Mouse (Mus musculus) cerebellum, postnatal 25 days (tissue): Measurements from ENCODE around the gene Wdr66.

ENCODE experiments used
- DNase-seq, 2 experiments: peaks; one replicate each; pipeline ENCODE4 v3.0.0; 2021; ENCODE audit warnings: mixed read lengths in 2 of 2

Wdr66 gene

DNA sequence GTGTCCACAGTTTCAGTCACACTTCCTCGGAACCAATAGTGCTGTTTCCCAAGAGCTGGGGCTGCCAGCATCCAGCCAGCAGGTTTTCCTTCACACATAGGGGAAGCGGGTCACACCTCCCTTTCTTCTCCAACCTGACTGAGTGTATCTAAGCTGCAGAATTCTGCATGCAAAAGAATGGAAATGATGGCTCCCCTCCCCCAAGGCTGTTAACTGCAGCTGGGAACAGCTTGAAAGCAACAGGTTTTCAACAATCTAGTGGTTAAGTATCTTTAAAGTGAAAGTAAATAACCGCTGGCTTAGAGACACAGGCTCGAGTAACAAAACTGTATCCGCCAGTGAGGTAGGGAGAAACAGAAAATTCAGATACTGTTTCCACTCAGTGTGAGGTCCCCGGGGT is 66.1 kb downstream of the Wdr66 start:
- DNase-seq, result no peak

DNA sequence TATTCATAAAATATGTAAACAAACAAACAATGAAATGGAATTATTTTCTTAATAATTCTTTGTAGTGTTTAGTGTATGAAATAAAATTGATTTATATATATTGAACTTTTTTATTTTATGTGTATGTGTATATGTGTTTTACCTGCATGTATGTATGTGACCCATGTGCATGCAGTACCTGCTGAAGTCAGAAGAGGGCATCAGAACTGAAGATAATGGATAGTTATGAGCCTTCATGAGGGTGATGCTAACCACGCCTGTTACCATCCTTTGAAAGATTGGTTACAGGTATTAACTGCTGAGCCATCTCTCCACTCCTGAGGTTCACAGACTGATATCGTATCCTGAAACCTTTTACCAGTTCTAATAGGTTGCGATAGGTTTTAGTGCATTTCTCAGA is 68.2 kb downstream of the Wdr66 start:
- DNase-seq, result no peak

DNA sequence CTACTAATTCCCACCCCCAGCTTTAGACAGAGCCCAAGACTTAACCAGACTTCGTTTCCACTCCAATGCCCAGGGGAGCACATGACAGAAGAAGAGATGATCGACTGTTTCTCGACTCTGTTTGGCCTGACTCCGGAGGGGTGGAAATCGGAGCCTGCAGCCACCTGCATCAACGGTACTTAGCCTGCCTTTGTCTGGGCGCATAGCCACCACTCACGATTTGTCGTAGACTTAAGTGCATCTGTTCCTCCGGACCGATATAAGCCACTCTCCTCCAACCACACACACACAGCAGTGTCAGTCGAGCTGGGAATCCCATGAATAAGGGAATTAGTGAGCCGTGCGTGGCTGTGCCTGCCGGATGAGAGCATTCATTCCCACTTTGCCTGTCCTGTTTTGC is 72.3 kb downstream of the Wdr66 start:
- peak; percentile 13 to 26 for DNase-seq

DNA sequence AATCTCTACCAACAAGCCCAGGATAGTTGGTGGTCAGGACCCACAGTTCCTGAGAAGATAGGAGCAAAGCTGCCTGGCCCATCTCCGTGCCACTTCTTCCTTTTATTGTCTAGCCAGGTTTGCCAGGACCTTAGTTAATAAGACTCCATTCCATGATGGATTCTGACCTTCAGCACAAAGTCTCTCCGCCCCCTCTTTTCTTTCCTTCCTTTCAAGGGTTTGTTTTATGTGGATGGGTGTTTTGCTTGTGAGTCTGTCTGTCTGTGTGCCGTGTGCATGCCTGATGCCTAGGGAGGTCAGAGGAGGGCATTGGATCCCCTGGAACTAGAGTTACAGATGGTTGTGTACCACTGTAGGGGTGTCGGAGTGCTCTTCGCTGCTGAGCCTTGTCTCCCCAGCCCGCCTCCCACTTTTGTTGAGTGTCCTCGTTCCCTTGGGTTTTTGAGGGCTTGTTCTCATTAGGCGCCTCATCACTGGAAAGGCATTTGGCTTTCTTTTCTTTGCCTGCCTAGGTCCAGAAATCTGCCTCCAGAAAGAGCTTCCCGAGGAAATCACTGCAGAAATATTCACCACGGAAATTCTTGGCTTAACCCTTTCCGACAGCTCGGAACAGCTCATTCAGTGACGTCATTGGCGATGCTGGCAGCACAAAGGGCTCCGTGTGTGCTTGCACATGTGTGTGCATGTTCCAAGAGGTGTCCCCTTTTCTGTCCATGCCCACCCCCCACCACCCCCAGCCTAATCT is 74.3 kb downstream of the Wdr66 start:
- no peak for DNase-seq

DNA sequence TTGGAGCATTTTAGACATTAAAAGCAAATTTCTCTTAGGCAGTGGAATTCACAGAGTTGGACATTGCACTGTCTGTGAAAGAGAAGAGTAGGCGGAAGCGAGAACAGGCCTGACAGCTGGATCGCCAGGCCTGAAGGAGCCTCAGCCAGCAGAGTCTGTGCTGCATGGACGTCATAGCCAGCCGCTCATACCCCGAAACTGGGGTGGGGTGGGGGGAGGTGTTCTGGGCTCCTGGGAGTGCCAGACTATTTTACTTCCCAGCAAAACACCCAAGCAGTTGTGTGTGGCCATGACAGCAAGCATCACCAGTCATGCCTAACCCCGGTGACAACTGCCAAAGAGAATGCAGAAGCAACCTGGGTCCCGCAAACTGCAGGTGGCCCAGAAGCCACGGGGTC is 74.8 kb downstream of the Wdr66 start:
- no peak for DNase-seq

DNA sequence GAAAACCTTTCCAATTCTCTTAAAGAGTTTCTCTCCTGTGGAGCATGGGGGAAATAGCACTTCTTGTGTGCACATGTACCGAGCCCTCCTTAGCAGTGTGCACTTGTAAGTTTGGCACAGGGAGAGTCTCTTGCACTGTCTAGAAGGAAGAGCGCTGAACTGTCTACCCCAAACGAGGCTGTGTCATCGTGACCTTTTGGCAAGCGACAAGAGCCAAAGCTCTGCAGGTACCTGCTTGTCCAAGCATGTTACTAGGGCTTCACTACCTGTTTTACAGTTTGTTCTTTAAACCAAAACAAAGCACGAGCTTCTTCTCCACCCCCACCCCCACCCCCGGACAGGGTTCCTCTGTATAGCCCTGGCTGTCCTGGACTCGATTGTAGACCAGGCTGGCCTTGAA is 75.8 kb downstream of the Wdr66 start:
- no peak for DNase-seq

DNA sequence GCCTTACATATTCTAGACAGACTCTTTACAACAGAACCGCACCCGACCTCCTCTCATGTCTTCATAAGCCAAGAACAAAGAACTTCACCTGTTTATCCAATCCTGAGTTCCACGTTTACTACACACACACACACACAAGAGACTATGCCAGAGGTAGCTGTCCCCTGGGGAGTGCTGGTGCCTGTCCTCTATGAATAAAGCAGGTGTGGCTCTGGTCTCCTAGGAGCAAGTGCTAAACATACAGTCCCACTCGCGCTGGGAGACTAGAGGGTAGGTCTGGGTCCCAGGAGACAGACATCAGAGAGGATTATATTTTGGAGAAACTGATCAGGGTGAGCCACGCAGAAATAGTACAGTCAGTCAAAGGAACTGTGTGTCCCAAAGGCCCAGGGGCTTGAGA is 81.7 kb downstream of the Wdr66 start:
- no peak for DNase-seq

DNA sequence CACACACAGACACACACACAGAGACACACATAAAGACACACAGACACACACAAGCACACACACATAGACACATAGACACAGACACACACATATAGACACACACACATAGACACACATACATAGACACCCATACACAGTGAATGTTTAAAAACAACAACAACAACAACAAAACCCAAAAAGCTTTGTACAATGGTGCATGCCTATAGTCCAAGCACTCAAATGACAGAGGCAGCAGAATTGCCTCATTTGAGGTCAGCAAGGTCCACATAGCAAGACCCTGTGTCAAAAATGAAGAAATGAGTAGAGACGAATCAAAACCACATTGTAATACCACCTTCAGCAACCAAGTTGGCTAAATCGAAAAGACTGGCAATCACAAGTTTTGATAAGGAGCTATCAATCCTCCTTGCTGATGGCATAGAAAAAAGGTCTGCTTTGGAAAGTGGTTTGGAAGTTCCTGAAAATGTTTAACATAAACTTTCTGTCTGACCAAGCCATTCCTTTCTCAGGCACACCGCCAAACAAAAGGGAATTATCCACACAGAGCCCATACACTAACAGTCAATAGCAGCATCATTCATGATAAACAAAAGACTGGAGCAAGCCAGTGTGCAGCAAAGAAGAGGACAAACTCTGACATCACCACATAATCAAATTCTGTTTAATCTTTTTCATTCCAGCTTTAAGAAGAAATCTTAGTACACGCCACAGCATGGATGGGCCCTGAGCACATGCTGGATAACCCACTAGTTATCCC is 84.5 kb downstream of the Wdr66 start:
- DNase-seq, result no peak

DNA sequence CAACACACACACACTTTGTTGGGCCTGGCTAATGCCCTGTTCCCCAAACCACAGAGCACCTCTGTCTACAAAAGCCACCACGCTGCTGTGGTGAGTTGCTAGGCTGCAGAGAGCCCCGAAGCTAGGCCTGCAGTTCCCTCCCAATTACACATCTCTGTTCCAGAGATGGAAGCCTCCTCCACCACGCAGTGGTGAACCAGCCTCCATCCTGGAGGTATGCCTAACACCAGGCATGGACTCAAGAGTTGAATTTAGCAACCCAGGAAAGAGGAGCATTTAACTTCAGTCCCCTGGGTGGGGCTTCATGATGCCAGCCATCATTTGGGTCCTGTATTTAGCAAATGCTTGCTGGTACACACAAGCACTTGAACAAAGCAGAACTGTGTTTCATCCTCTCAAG is 86.6 kb downstream of the Wdr66 start:
- no peak for DNase-seq

DNA sequence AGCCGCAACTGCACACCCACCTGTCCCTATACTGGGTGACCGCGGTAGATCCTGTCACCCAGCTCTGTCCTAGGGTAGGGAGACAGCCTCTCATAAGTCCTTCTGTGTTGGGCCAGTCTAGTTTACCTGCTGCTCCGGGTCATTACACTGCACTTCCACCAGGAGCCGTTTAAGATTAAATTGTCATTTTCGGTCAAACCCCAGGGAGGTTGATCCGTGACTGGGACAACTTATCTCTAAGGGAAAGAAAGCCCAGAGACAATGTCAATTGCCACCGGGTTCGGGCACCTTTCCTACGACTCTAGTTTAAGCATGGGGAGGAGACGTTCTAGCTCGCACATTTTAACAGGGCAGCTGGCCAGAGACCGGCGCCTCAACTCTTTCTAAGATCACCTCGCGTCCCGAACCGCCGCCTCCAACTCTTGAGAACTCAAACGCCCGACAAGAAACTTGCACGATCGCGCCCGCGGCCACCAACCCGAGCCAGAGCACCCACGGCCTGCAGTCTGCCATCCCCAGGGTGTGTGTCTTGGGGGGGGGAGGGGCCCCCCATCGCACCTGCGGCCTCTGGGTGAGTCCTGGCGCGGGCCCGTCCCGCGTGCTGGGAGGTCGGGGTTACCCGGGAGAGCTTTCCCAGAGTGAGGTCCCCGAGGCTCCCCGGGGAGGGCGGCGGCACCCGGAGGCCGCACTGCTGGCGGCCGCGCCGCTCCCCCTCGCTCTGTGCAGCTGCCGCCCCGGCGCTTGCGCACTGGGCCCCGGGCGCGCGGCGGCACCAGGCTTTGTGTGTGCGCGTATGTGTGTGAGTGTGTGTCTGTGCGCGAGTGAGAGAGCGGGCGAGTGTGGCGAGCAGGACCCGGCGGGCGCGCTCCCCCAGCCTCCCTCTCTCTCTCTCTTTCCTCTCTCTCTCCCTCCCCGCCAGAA is 92.1 kb downstream of the Wdr66 start, which contains the start of gene Bcl7a:
TSS of gene Bcl7a (plus strand) at position 128 of the 921 bp plus-strand sequence.
- peak; percentile 93 to 95 for DNase-seq

DNA sequence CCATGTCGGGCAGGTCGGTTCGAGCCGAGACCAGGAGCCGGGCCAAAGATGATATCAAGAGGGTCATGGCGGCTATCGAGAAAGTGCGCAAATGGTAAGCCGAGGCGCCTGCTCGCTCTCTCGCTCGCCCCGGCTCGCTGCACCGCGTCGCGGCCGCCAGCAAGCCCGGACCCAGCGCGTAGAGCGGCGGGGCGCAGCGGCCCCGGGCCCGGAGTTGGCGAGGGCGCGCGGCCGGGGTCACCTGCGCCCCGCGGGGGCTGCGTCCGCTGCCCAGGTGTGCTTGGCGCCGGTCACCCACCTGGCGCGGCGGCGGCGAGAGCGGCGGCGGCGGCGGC is 92.7 kb downstream of the Wdr66 start:
- no peak for DNase-seq

DNA sequence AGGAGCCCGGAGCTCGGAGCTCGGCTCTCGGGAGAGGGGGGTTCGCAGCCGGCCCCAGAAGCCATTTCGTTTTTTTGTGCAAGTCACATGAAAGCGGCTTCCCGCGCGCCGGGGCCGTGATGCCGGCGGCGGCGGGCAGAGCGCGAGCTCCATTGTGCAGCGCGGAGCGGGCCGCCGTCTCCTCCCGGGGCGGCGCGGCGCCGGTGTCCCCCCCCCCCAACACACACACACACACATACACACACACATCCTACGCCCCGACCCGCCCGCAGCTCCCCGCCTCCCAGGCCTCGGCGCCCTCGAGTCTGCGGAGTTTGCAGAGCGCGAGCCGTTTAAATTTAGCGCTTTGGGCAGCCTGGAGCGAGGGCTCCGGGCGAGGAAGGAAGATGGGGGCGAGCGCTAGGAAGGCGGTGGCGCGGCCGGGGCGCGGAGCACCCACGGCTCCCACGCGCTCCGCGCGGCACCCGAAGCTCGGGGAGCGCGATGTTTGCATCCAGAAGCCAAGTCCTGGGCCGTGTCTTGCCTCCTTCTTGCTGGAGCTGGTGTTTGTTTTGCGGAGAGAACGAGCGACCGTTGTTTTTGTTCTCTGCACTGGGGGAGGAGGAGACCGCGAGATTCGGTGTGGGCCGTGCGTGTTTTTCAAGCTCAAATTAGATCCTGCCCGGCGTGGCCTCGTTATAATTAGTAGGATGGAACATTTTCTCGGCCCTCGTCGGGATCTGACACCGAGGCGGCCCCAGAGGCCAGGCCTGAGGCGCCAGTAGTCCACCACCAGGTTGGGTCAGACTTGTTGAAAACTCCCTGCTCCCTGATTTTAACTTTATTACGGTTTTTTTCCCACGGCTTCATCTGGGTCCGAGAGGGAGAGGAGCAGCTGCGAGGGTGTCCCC is 93.3 kb downstream of the Wdr66 start:
- peak; percentile 73 to 75 for DNase-seq

DNA sequence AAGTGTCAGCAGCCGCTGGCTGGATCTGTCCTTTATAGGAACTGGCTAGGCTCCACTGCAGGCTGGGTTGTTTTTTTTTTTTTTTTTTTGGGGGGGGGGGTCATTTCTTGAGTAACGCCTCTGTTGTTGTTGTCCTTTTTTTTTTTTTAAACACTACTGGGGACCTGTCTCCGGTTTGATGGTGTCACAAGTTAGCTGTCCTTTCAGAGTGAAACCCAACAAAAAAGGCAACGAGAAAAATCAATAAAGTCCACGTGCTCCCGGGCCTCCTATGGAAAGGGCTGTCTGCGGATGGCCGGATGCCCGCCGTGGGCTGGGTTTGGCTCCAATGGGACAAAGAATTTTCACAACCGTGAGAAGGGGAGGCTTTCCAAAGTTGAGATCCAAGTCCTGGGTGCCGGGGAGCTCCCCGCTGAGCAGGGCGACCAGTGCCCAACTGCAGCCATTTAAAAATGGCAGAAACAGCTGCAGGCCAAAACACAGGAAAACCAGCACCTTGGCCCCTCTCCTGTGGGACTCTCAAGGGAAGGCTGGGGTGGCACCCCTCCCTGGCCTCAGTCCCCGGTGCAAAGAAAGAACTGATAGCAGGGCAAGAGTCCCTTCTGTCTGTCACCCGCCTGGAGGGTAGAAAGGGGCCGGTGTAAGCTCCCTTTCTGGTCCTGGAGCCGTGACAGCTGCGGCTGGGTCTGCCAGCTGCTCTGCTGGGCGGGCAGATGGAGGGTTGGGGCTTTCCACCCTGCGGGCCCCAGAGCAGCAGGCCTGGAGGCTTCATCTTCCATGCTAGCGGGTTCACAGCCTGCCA is 94.2 kb downstream of the Wdr66 start:
- DNase-seq, result peak; percentile 52 to 67

DNA sequence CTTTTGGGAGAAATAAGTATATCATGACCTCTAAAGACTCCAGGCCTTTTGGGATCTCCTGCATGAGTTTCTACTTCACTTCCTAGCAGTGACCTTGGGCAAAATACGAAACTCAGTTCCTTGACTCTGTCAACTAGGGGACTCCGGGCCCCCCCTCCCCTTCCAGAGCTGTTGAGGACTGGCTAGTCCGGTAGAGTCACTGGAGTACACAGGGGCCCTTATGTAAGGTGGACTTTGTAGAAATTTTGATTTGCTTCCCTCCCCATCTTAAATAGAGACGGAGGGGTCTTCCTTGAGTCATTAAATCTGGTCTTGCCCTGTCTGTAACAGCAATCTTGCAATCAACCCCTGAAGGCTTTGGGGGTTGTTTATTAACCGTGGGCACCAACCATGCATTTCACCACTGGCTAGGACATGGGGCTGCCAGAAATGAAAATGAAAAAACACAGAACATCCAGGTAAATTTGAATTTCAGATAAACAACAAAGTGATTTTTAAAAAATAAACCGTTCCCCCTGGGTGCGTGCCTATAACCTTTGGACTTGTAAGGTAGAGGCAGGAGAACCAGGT is 94.9 kb downstream of the Wdr66 start:
- no peak for DNase-seq

DNA sequence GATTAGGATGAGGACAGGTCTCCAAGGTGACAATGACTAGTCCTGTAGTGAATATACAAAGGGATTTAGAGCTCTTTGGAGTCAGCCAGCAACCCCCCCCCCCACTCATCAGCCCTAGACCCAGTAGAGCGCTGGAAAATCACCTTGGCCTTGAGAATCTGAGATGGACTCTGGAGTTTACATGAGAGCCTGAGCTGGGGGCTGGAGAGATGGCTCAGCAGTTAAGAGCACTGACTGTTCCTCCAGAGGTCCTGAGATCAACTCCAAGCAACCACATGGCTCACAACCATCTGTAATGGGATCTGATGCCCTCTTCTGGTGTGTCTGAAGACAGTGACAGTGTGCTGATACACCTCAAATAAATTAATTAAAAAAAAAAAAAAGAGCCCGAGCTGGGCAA is 96.1 kb downstream of the Wdr66 start:
- no peak for DNase-seq

DNA sequence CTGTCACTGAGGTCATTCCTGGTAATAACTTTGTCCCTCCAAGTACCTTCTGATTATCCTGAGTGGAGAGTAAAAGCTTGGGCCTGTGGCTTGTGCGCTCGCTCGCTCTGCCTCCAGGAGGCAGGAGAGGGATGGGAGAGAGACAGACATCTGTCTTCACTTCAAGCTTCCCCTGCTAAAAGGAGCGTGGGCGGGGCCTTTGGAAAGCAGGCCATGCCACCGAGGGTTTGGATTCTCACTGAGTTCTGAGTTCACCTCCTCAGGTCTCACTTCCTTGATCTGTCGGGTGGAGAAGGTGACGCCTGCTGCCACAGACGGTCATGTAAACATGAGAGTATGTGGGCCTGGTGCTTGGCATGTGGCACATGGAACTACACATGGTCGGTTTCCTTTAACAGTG is 98.5 kb downstream of the Wdr66 start:
- DNase-seq, result peak in 1 of 2 experiments; percentile 63

DNA sequence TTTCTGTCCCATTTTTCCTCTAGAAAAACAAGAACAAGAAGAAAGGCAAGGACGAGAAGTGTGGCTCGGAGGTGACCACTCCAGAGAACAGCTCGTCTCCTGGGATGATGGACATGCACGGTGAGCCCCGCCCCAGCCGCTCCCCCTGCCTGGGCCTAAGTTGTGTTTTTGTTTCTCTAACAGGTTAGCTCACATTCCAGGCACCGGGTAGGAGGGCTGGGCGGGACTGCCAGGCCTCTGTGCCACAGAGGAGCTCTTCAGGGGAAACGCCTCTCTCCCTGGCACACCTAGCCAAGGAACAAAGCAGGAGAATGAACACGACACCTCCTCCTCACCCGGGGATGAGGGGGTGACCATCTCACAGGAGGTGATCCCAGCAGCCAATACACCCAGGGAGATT is 104.0 kb downstream of the Wdr66 start:
- DNase-seq, result no peak

DNA sequence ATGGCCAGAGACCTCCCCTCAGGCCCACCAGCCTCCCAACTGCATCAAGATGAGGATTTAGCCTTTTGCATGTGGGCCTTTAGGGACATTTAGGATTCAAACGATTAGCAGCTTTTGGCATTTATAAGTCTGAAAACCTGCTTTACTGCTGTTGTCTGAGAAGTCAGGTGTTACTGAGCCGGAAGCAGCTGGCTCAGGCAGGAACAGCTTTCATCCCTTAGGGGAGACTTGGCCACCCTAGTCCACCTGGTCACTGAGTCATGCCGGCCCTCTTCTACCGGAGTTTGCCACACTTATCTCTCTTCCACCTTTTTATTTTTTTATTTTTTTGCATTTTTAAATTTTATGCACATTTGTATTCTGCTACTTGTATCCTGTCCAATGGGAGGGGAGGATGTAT is 105.4 kb downstream of the Wdr66 start:
- no peak for DNase-seq

DNA sequence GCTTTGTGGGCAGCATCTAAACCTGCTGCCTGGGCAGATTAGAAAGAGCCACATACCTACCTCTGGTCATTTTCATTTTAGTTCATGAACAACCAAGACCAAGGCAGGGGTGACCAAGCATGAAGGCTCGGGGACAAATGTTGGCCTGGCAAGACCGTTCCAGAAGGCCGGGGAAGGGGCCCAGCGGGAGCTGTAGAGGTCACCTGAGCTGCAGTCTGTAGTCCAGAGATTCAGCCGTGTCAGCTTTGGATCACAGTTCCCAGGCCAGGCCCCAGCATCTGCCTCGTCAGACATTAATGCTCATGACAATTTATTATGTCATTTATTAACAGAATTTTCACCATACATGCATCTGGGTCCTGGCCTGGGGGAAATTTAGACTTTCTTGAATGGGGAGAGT is 107.5 kb downstream of the Wdr66 start:
- DNase-seq, result peak in 1 of 2 experiments; percentile 52

DNA sequence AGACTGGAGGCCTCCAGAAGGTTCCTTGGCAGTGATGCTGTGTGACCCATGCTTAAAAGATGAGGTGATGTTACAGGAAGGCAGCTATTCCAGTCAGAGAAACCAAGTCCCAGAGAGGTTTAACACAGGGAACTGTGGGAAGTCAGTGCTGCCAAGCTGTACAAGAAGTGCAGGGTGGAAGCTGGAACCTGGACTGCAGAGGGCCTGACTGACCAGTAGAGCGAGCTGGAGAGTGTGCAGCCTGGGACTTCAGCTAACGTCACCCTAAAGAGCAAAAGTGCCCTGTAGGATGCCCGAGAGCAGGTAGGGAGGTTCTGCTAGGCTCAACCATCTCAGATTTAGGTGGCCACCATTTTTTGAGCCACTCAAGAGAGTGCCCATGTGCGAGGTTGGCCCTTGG is 111.0 kb downstream of the Wdr66 start:
- DNase-seq, result no peak

DNA sequence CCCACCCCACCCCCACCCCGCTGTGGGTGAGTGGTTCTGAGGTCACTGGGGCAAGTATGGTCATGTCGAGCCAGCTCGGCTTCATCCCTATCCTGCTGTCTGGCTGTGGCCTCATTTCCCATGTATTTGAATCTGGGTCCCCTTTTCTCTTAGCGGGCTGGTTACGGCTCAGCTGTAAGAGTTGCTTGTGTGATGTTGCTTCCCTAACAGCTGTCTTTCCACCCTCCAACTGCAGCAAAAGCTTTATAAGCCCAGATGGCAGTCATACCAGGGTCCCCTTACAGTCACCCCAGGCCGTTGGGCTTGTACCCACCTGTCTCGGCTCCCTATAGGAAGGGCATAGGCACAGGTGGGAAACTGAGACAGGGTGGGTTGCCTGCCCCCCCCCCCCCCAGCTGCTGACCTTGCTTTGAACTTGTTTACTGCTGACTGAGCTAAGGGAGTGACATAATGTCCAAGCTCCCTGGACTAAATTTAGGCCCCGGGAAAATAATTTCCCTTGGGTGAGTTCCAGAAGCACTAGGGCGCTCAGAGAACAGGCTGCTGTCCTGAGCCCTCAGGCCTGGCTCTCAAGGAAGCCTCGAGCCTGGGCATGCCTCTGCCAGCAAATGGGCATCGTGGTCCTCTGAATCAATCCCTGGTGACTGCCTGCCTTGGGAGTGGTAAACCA is 112.5 kb downstream of the Wdr66 start:
- peak; percentile 71 to 79 for DNase-seq
